Mouse (Mus musculus) embryonic fibroblast, embryonic 13.5 days (primary cell): ENCODE data around the gene Uqcrq. TPM values are rescaled to one million over a fixed set of nuclear protein-coding genes. Genes with fewer than 3 reads are reported as not detected.

Source experiments
- H3K27ac ChIP-seq: 2 replicates; pipeline ENCODE4 v1.5.1; 2012; ENCODE audit warnings: low read length, control low read depth, inconsistent platforms; ENCODE audit not compliant: insufficient read depth
- H3K4me1 ChIP-seq: 2 replicates; pipeline ENCODE4 v1.6.1; 2011; ENCODE audit warnings: low read length; ENCODE audit not compliant: control insufficient read depth, insufficient read depth
- H3K4me3 ChIP-seq: 2 replicates; pipeline ENCODE4 v1.5.1; 2011; ENCODE audit warnings: mild to moderate bottlenecking, control low read depth, low read length; ENCODE audit not compliant: insufficient read depth
- CTCF ChIP-seq: IDR thresholded peaks from 2 replicates; pipeline ENCODE4 v1.5.1; 2011; ENCODE audit warnings: mild to moderate bottlenecking, control low read depth, low read length, moderate library complexity, borderline replicate concordance; ENCODE audit not compliant: insufficient read depth
- POLR2A ChIP-seq: IDR thresholded peaks from 2 replicates; pipeline ENCODE4 v1.6.1; 2011; ENCODE audit warnings: low read depth, mild to moderate bottlenecking, control low read depth, low read length, moderate library complexity
- polyA plus RNA-seq: library from polyadenylated mRNA; stranded (reverse); fragments of >200 nt; gene quantifications from 2 replicates; pipeline ENCODE4 v1.2.4, GENCODE M21; 2011; ENCODE audit warnings: low read depth; ENCODE audit not compliant: missing spikeins, insufficient read length

The Uqcrq gene
- polyA plus RNA-seq = 361 and 399 TPM in 2 replicates

- H3K4me1 ChIP-seq = peaks cover 4% of the 10 kb centered on the region; the same call in 1 of the 2 replicates
- TF ChIP-seq POLR2A (peak; percentile 82), CTCF (no peak)
- H3K4me3 ChIP-seq = peak within 1 kb of the TSS; percentile 78
- peak within 1 kb of the TSS; percentile 53 for H3K27ac ChIP-seq
Observed at GRCm38 (mm10) chr11:53430670-53431346, at the start of gene Uqcrq, which contains the start of gene Gdf9. Uqcrq (minus strand) TSS chr11:53430831. Gdf9 (plus strand) TSS chr11:53431023.

- Histone ChIP-seq H3K4me3 (peak within 1 kb of the TSS; percentile 4; the same call in 1 of the 2 replicates), H3K27ac (no peak within 1 kb of the TSS), H3K4me1 (no peaks in the 10 kb centered on the region)
- TF ChIP-seq CTCF = no peak
- TF ChIP-seq POLR2A = no peak
Observed at GRCm38 (mm10) chr11:53479783-53480301, 49.2 kb upstream of the Uqcrq start, which contains the start of the genes Gm9945 and Sowaha. Gm9945 (plus strand) TSS chr11:53480166. Sowaha (minus strand) TSS chr11:53480274.

GRCm38 (mm10) chr11:53479171-53479782, 48.6 kb upstream of the Uqcrq start:
- TF ChIP-seq POLR2A = no peak
- TF ChIP-seq CTCF = no peak

GRCm38 (mm10) chr11:53478383-53479170, 47.9 kb upstream of the Uqcrq start:
- no peak overlapping the region for H3K4me3 ChIP-seq
- H3K4me1 ChIP-seq = no peaks in the 10 kb centered on the region
- no peak overlapping the region for H3K27ac ChIP-seq
- no peak for TF ChIP-seq CTCF

More at GRCm38 (mm10) chr11:53479171-53479782, 48.6 kb upstream of the Uqcrq start:
- Histone ChIP-seq H3K4me1 (no peaks in the 10 kb centered on the region), H3K4me3 (0 out of 2 replicates have a peak overlapping the region, but pooled peaks have one; percentile 4), H3K27ac (no peak overlapping the region)

GRCm38 (mm10) chr11:53477833-53478232, 47.2 kb upstream of the Uqcrq start:
- no peaks in the 10 kb centered on the region for H3K4me1 ChIP-seq
- H3K27ac ChIP-seq = no peak overlapping the region
- no peak overlapping the region for H3K4me3 ChIP-seq
- no peak for TF ChIP-seq POLR2A
- TF ChIP-seq CTCF = no peak

GRCm38 (mm10) chr11:53475620-53476019, 45.0 kb upstream of the Uqcrq start:
- TF ChIP-seq POLR2A (no peak), CTCF (no peak)
- Histone ChIP-seq H3K27ac (no peak overlapping the region), H3K4me3 (no peak overlapping the region), H3K4me1 (no peaks in the 10 kb centered on the region)

- Histone ChIP-seq H3K4me1 (no peaks in the 10 kb centered on the region), H3K27ac (no peak overlapping the region), H3K4me3 (no peak overlapping the region)
- no peak for TF ChIP-seq CTCF
- no peak for TF ChIP-seq POLR2A
Observed at GRCm38 (mm10) chr11:53472709-53473108, 42.1 kb upstream of the Uqcrq start.

- H3K4me1 ChIP-seq = no peaks in the 10 kb centered on the region
- no peak within 1 kb of the TSS for H3K27ac ChIP-seq
- H3K4me3 ChIP-seq = peak within 1 kb of the TSS; percentile 12; the same call in 1 of the 2 replicates
- TF ChIP-seq CTCF (peak; percentile 97), POLR2A (no peak; the same call in 1 of the 2 replicates)
Observed at GRCm38 (mm10) chr11:53469968-53470695, 39.5 kb upstream of the Uqcrq start, which contains the start of gene Gm9837. Gm9837 (minus strand) TSS chr11:53470479.
